Mouse (Mus musculus) stomach, embryonic 16.5 days (tissue): ENCODE measurements around the gene Stk10. TPM values are rescaled to one million over a fixed set of nuclear protein-coding genes. Genes with fewer than 3 reads are reported as not detected.
A peak's percentile ranks its signal among the peaks of the same experiment; 100 is the strongest.

Experiments
- ATAC-seq: fragments of 200-750 bp; cut with Nextera tagmentation; 2 replicates; pipeline ENCODE4 v1.8.0; 2017; ENCODE audit warnings: moderate number of reproducible peaks, moderate TSS enrichment; ENCODE audit not compliant: insufficient read depth, low FRiP score
- H3K27ac ChIP-seq: fragments of 300-500 bp; sonication (generic); 2 replicates; pipeline ENCODE4 v1.5.1; 2014; ENCODE audit warnings: low read length
- H3K27me3 ChIP-seq: fragments of 300-500 bp; sonication (generic); 2 replicates; pipeline ENCODE4 v1.6.1; 2014; ENCODE audit warnings: low read length, control low read depth, mixed read lengths; ENCODE audit not compliant: control insufficient read depth, insufficient read depth
- H3K36me3 ChIP-seq: fragments of 300-500 bp; sonication (generic); 2 replicates; pipeline ENCODE4 v1.6.1; 2014; ENCODE audit warnings: low read length; ENCODE audit not compliant: control insufficient read depth, insufficient read depth
- H3K4me1 ChIP-seq: fragments of 300-500 bp; sonication (generic); 2 replicates; pipeline ENCODE4 v1.6.1; 2014; ENCODE audit warnings: low read length, control low read depth, mixed read lengths; ENCODE audit not compliant: control insufficient read depth, insufficient read depth
- H3K4me2 ChIP-seq: fragments of 300-500 bp; sonication (generic); 2 replicates; pipeline ENCODE4 v1.6.1; 2014; ENCODE audit warnings: low read depth, low read length, mixed read lengths
- H3K4me3 ChIP-seq: fragments of 300-500 bp; sonication (generic); replicated peaks from 2 replicates; pipeline ENCODE4 v1.5.1; 2014; ENCODE audit warnings: mild to moderate bottlenecking, low read length
- H3K9ac ChIP-seq: fragments of 300-500 bp; sonication (generic); 2 replicates; pipeline ENCODE4 v1.6.1; 2014; ENCODE audit warnings: low read length
- H3K9me3 ChIP-seq: fragments of 300-500 bp; sonication (generic); replicated peaks from 2 replicates; pipeline ENCODE4 v1.6.1; 2016; ENCODE audit warnings: low read length, control low read depth; ENCODE audit not compliant: control insufficient read depth
- WGBS: fragments of 180-500 bp; shearing (Covaris S2); extraction: QIAGEN DNeasy Blood & Tissue Kit; methylation state at CpG from one replicate; pipeline ENCODE4 v1.1.7; 2014; 5-methylcytosine and 5-hydroxymethylcytosine counted together
- polyA plus RNA-seq: library from polyadenylated mRNA; unstranded; fragments of >200 nt; fragmentation: Nextera tagmentation; extraction: Ambion mirVana; gene quantifications from 2 replicates; pipeline ENCODE4 v1.2.1, GENCODE M21; 2015

Gene Stk10
- polyA plus RNA-seq, 1 experiment from 2014 or later = 4.2 TPM

- H3K27ac ChIP-seq = no peak overlapping the region
- WGBS = 50% methylated on average over 4 of the region's 4 CpGs
- ATAC-seq = no peak
Measured at GRCm38 (mm10) chr11:32636275-32636674, 103.2 kb downstream of the Stk10 start.

GRCm38 (mm10) chr11:32638521-32639255 lies 105.6 kb downstream of the Stk10 start:
- WGBS = 81% methylated on average over 8 of the region's 8 CpGs
- Histone ChIP-seq H3K4me1 (peaks cover 19% of the 10 kb centered on the region), H3K27ac (no peak overlapping the region), H3K4me2 (no peak overlapping the region), H3K27me3 (no peaks in the 10 kb centered on the region), H3K4me3 (no peak overlapping the region), H3K9ac (no peak overlapping the region), H3K36me3 (no peaks in the 10 kb centered on the region), H3K9me3 (no peaks in the 10 kb centered on the region)
- no peak for ATAC-seq

More at GRCm38 (mm10) chr11:32636275-32636674, 103.2 kb downstream of the Stk10 start:
- H3K9me3 ChIP-seq = no peaks in the 10 kb centered on the region
- H3K27me3 ChIP-seq = no peaks in the 10 kb centered on the region
- H3K4me1 ChIP-seq = peaks cover 14% of the 10 kb centered on the region
- no peak overlapping the region for H3K4me2 ChIP-seq
- no peaks in the 10 kb centered on the region for H3K36me3 ChIP-seq
- no peak overlapping the region for H3K4me3 ChIP-seq
- no peak overlapping the region for H3K9ac ChIP-seq

GRCm38 (mm10) chr11:32640617-32641016 lies 107.5 kb downstream of the Stk10 start:
- no peak overlapping the region for H3K9ac ChIP-seq
- 83% methylated on average over 4 of the region's 4 CpGs for WGBS
- no peaks in the 10 kb centered on the region for H3K27me3 ChIP-seq
- no peak for ATAC-seq
- no peaks in the 10 kb centered on the region for H3K36me3 ChIP-seq
- no peaks in the 10 kb centered on the region for H3K9me3 ChIP-seq
- H3K4me1 ChIP-seq = peaks cover 20% of the 10 kb centered on the region
- H3K27ac ChIP-seq = no peak overlapping the region
- H3K4me3 ChIP-seq = no peak overlapping the region
- H3K4me2 ChIP-seq = no peak overlapping the region

GRCm38 (mm10) chr11:32642249-32642876 lies 109.3 kb downstream of the Stk10 start, which contains the start of gene Fbxw11:
Fbxw11 (plus strand) TSS chr11:32642724.
- Histone ChIP-seq H3K4me1 (peaks cover 20% of the 10 kb centered on the region), H3K4me2 (peak within 1 kb of the TSS; percentile 84), H3K9ac (peak within 1 kb of the TSS; percentile 99), H3K4me3 (peak within 1 kb of the TSS; percentile 74), H3K27ac (peak within 1 kb of the TSS; percentile 98), H3K36me3 (no peaks in the 10 kb centered on the region; the same call in 1 of the 2 replicates), H3K9me3 (no peaks in the 10 kb centered on the region), H3K27me3 (no peaks in the 10 kb centered on the region)
- WGBS = under 1% methylated on average over 64 of the region's 64 CpGs
- peak; percentile 95 for ATAC-seq

GRCm38 (mm10) chr11:32642899-32643886 lies 110.1 kb downstream of the Stk10 start:
- peak overlapping the region; percentile 84 for H3K4me2 ChIP-seq
- WGBS = under 1% methylated on average over 54 of the region's 54 CpGs
- no peaks in the 10 kb centered on the region for H3K27me3 ChIP-seq
- peak overlapping the region; percentile 74 for H3K4me3 ChIP-seq
- peak overlapping the region; percentile 99 for H3K9ac ChIP-seq
- peak; percentile 59 for ATAC-seq
- H3K36me3 ChIP-seq = no peaks in the 10 kb centered on the region; the same call in 1 of the 2 replicates
- H3K9me3 ChIP-seq = no peaks in the 10 kb centered on the region
- peak overlapping the region; percentile 98 for H3K27ac ChIP-seq
- H3K4me1 ChIP-seq = peaks cover 20% of the 10 kb centered on the region

- WGBS = 17% methylated on average over 3 of the region's 3 CpGs
- H3K27ac ChIP-seq = peak overlapping the region; percentile 98
Measured at GRCm38 (mm10) chr11:32644010-32644409, 110.9 kb downstream of the Stk10 start.

GRCm38 (mm10) chr11:32647265-32647664 lies 114.2 kb downstream of the Stk10 start:
- no peak overlapping the region for H3K9ac ChIP-seq
- H3K9me3 ChIP-seq = no peaks in the 10 kb centered on the region
- H3K27ac ChIP-seq = no peak overlapping the region
- no peaks in the 10 kb centered on the region; the same call in 1 of the 2 replicates for H3K36me3 ChIP-seq
- peaks cover 16% of the 10 kb centered on the region; the same call in 1 of the 2 replicates for H3K4me1 ChIP-seq
- no peak overlapping the region for H3K4me3 ChIP-seq
- ATAC-seq = no peak
- H3K27me3 ChIP-seq = no peaks in the 10 kb centered on the region
- WGBS = 74% methylated on average over 2 of the region's 2 CpGs
- no peak overlapping the region for H3K4me2 ChIP-seq

More at GRCm38 (mm10) chr11:32644010-32644409, 110.9 kb downstream of the Stk10 start:
- no peak for ATAC-seq
- Histone ChIP-seq H3K4me3 (peak overlapping the region; percentile 74), H3K27me3 (no peaks in the 10 kb centered on the region), H3K36me3 (no peaks in the 10 kb centered on the region; the same call in 1 of the 2 replicates), H3K9ac (peak overlapping the region; percentile 99), H3K9me3 (no peaks in the 10 kb centered on the region), H3K4me1 (peaks cover 20% of the 10 kb centered on the region), H3K4me2 (peak overlapping the region; percentile 84)

GRCm38 (mm10) chr11:32650236-32650749 lies 117.2 kb downstream of the Stk10 start:
- Histone ChIP-seq H3K4me3 (no peak overlapping the region), H3K27ac (peak overlapping the region; percentile 72), H3K36me3 (no peaks in the 10 kb centered on the region; the same call in 1 of the 2 replicates), H3K9me3 (no peaks in the 10 kb centered on the region), H3K4me1 (0 out of 2 replicates have a peak, but pooled peaks cover 10% of the 10 kb centered on the region), H3K9ac (no peak overlapping the region), H3K27me3 (no peaks in the 10 kb centered on the region), H3K4me2 (no peak overlapping the region)
- ATAC-seq = no peak
